Comparison of ENCODE assay signal across 23 mouse cellular contexts in the genomic region with DNA sequence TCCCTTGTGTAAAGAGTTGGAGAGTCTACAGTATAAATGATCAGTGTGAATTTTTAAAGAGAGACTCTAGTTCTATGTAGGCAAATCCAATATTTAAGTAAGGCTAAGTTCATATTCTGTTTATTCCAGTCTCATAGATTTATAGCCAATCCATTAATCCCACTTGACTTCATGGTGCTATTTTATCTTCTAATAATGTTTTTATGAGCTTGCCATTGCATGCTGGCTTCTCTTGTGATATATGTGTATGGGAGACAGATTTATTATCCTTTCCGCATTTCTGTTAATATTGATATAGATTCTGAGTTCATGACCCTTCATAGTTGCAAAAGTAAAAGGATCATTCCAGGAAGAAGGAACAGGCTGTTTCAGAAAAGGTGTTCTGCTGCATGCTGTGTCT.
"Had no signal": no experiment of that assay in that cellular context is flagged by ENCODE, and none has a peak within 500 bp of the region (broad histone marks: within the 10 kb centered on the region; RNA-seq: fewer than 3 reads in every experiment).

No protein-coding gene starts in this region.

- H3K4me3 ChIP-seq: gastrocnemius, adult 2 months; heart, adult 2 months; heart, embryonic 13.5 days; heart, embryonic 15.5 days; hindbrain, embryonic 13.5 days; hindbrain, embryonic 15.5 days; limb, embryonic 13.5 days; limb, embryonic 15.5 days; liver, embryonic 12.5 days had no signal

- ATAC-seq: hindbrain, postnatal 0 days; intestine, embryonic 16.5 days; liver, embryonic 12.5 days had no signal

- H3K27me3 ChIP-seq: heart, embryonic 13.5 days; heart, embryonic 15.5 days; hindbrain, embryonic 13.5 days; hindbrain, embryonic 15.5 days; limb, embryonic 13.5 days; limb, embryonic 15.5 days; liver, embryonic 12.5 days had no signal

- H3K9ac ChIP-seq: heart, embryonic 13.5 days; heart, embryonic 15.5 days; hindbrain, embryonic 13.5 days; hindbrain, embryonic 15.5 days; limb, embryonic 13.5 days; limb, embryonic 15.5 days; liver, embryonic 12.5 days; liver, embryonic 14.5 days had no signal

- H3K27ac ChIP-seq: gastrocnemius, adult 2 months; heart, adult 2 months; heart, embryonic 13.5 days; heart, embryonic 15.5 days; hindbrain, embryonic 13.5 days; hindbrain, embryonic 15.5 days; hindbrain, postnatal 0 days; limb, embryonic 13.5 days; limb, embryonic 15.5 days; liver, embryonic 12.5 days; liver, embryonic 14.5 days had no signal

- DNase-seq: gastrocnemius, adult 2 months; gastrocnemius, postnatal 10 days; gastrocnemius, postnatal 25 days; heart, adult 11 months; heart, adult 2 months; heart, postnatal 14 days; heart, postnatal 36 days; kidney, adult 18-20 months; kidney, postnatal 10 days; layer of hippocampus, adult 9-11 months; layer of hippocampus, postnatal 36 days; left cerebral cortex, postnatal 4 days had no signal

- H3K4me1 ChIP-seq: heart, embryonic 13.5 days; heart, embryonic 15.5 days; hindbrain, embryonic 13.5 days; hindbrain, embryonic 15.5 days; limb, embryonic 13.5 days; limb, embryonic 15.5 days; liver, embryonic 12.5 days had no signal

- H3K9me3 ChIP-seq: heart, embryonic 13.5 days; heart, embryonic 15.5 days; hindbrain, embryonic 13.5 days; hindbrain, embryonic 15.5 days; limb, embryonic 13.5 days; limb, embryonic 15.5 days; liver, embryonic 12.5 days had no signal

- H3K4me2 ChIP-seq: heart, embryonic 11.5 days; heart, embryonic 13.5 days; heart, embryonic 15.5 days; hindbrain, embryonic 13.5 days; hindbrain, embryonic 15.5 days; limb, embryonic 13.5 days; limb, embryonic 15.5 days; liver, embryonic 12.5 days had no signal

- H3K36me3 ChIP-seq: heart, embryonic 13.5 days; heart, embryonic 15.5 days; hindbrain, embryonic 13.5 days; hindbrain, embryonic 15.5 days; limb, embryonic 13.5 days; limb, embryonic 15.5 days; liver, embryonic 12.5 days had no signal
